Mouse (Mus musculus): ENCODE data around the gene Polr2b. TPM values are rescaled to one million over a fixed set of nuclear protein-coding genes. Genes with fewer than 3 reads are reported as not detected.
A peak's percentile ranks its signal among the peaks of the same experiment; 100 is the strongest.

The Polr2b gene
- total and polyA plus RNA-seq, 2 experiments from 2014 or later: 21.8 to 26.4 TPM

- Histone ChIP-seq H3K9ac (replicated peaks; ENCODE audit: low read depth, low read length) (no peak overlapping the region), H3K9me3 (replicated peaks; ENCODE audit: control insufficient read depth, low read length) (no peaks in the 10 kb centered on the region), H3K27me3 (ENCODE audit: control insufficient read depth, insufficient read depth, low read length) (no peaks in the 10 kb centered on the region), H3K36me3 (replicated peaks; ENCODE audit: control insufficient read depth, insufficient read depth, low read length) (peaks cover 50% of the 10 kb centered on the region), H3K4me2 (ENCODE audit: low read depth, low read length) (no peak overlapping the region), H3K4me3 (ENCODE audit: low read depth, low read length) (no peak overlapping the region), H3K4me1 (ENCODE audit: control insufficient read depth, insufficient read depth) (no peaks in the 10 kb centered on the region), H3K27ac (ENCODE audit: low read depth) (no peak overlapping the region)
- 63% methylated on average over 6 of the region's 6 CpGs for WGBS
- TF ChIP-seq CTCF (IDR thresholded peaks at IDR 0.05; ENCODE audit: low read depth) (no peak), EP300 (IDR thresholded peaks at IDR 0.05; ENCODE audit: low read depth) (no peak)
- DNase-seq (ENCODE audit: low spot score) (no peak), ATAC-seq (ENCODE audit: insufficient read depth, low read depth) (no peak)
Measured at GRCm38 (mm10) chr5:77301296-77301903, 8.5 kb upstream of the Polr2b start.

GRCm38 (mm10) chr5:77307821-77308553, 2.0 kb upstream of the Polr2b start:
- H3K9me3 ChIP-seq (replicated peaks; ENCODE audit: control insufficient read depth, low read length): no peaks in the 10 kb centered on the region
- no peak overlapping the region for H3K9ac ChIP-seq (replicated peaks; ENCODE audit: low read depth, low read length)
- no peak overlapping the region for H3K27ac ChIP-seq (ENCODE audit: low read depth)
- DNase-seq (ENCODE audit: low spot score) (no peak), ATAC-seq (ENCODE audit: insufficient read depth, low read depth) (no peak)
- H3K4me1 ChIP-seq (ENCODE audit: control insufficient read depth, insufficient read depth): peaks cover 21% of the 10 kb centered on the region
- H3K36me3 ChIP-seq (replicated peaks; ENCODE audit: control insufficient read depth, insufficient read depth, low read length): peaks cover 33% of the 10 kb centered on the region
- no peaks in the 10 kb centered on the region for H3K27me3 ChIP-seq (ENCODE audit: control insufficient read depth, insufficient read depth, low read length)
- H3K4me3 ChIP-seq (ENCODE audit: low read depth, low read length): peak overlapping the region; percentile 81
- no peak for TF ChIP-seq EP300 (IDR thresholded peaks at IDR 0.05; ENCODE audit: low read depth)
- TF ChIP-seq CTCF (IDR thresholded peaks at IDR 0.05; ENCODE audit: low read depth): no peak
- 74% methylated on average over 5 of the region's 5 CpGs for WGBS
- H3K4me2 ChIP-seq (ENCODE audit: low read depth, low read length): peak overlapping the region; percentile 99

DNA sequence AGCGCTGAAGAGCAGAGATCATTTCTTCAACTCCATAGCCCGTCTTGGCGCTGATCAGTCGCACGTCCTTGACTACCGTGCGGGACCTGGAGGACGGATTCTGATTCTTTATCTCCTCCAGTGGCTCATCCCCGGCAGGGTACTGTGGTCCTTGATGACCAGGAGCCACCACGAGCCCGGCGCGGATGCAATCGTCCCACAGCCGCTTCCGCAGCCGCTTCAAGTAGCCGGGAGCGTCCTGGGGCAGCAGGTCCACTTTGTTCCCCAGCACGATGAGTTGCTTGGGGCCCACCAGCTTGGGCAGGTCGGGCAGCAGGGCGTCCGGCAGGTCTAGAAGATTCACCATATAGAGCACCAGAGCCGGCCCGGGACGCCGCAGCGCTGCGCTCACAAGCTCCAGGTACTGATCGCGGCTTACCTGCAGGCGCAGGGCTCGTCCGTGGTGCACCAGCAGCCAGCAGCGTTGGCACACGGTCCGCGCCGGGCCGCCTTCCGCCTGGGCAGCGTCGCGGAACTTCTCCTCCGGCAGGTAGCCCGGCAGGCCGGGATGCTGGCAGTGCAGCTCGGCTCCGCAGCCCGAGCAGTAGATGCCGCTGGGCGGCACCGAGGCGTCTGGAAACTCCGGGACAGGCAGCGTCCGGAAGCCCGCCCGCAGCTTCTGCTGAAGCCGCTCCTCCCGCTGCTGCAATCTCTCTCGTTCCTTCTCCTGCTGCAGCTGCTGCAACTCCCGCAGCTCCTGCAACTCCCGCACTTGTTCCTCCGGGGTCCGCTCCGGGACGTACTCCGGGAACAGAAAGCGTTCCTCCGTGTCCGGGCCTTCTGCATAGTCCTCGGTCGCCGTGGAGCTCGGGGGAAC, 668 bp upstream of the Polr2b start:
- H3K4me1 ChIP-seq (ENCODE audit: control insufficient read depth, insufficient read depth): peaks cover 21% of the 10 kb centered on the region
- no peaks in the 10 kb centered on the region for H3K9me3 ChIP-seq (replicated peaks; ENCODE audit: control insufficient read depth, low read length)
- no peak overlapping the region for H3K27ac ChIP-seq (ENCODE audit: low read depth)
- H3K27me3 ChIP-seq (ENCODE audit: control insufficient read depth, insufficient read depth, low read length): no peaks in the 10 kb centered on the region
- TF ChIP-seq CTCF (IDR thresholded peaks at IDR 0.05; ENCODE audit: low read depth): no peak
- no peak for TF ChIP-seq EP300 (IDR thresholded peaks at IDR 0.05; ENCODE audit: low read depth)
- peak overlapping the region; percentile 99 for H3K4me2 ChIP-seq (ENCODE audit: low read depth, low read length)
- ATAC-seq (ENCODE audit: insufficient read depth, low read depth): peak; percentile 3; the same call in 1 of the 2 replicates
- peaks cover 41% of the 10 kb centered on the region for H3K36me3 ChIP-seq (replicated peaks; ENCODE audit: control insufficient read depth, insufficient read depth, low read length)
- peak overlapping the region; percentile 55 for H3K9ac ChIP-seq (replicated peaks; ENCODE audit: low read depth, low read length)
- under 1% methylated on average over 75 of the region's 76 CpGs for WGBS
- H3K4me3 ChIP-seq (ENCODE audit: low read depth, low read length): peak overlapping the region; percentile 81
- DNase-seq (ENCODE audit: low spot score): no peak

GRCm38 (mm10) chr5:77314206-77314605, 4.3 kb downstream of the Polr2b start:
- no peak for DNase-seq (ENCODE audit: low spot score)
- no peak for ATAC-seq (ENCODE audit: insufficient read depth, low read depth)
- peaks cover 52% of the 10 kb centered on the region for H3K36me3 ChIP-seq (replicated peaks; ENCODE audit: control insufficient read depth, insufficient read depth, low read length)
- H3K27ac ChIP-seq (ENCODE audit: low read depth): no peak overlapping the region
- TF ChIP-seq EP300 (IDR thresholded peaks at IDR 0.05; ENCODE audit: low read depth): no peak
- TF ChIP-seq CTCF (IDR thresholded peaks at IDR 0.05; ENCODE audit: low read depth): no peak
- no peaks in the 10 kb centered on the region for H3K27me3 ChIP-seq (ENCODE audit: control insufficient read depth, insufficient read depth, low read length)
- H3K4me2 ChIP-seq (ENCODE audit: low read depth, low read length): no peak overlapping the region
- H3K9ac ChIP-seq (replicated peaks; ENCODE audit: low read depth, low read length): no peak overlapping the region
- peaks cover 7% of the 10 kb centered on the region for H3K4me1 ChIP-seq (ENCODE audit: control insufficient read depth, insufficient read depth)
- WGBS: 92% methylated on average over 4 of the region's 4 CpGs
- H3K9me3 ChIP-seq (replicated peaks; ENCODE audit: control insufficient read depth, low read length): no peaks in the 10 kb centered on the region
- H3K4me3 ChIP-seq (ENCODE audit: low read depth, low read length): no peak overlapping the region

DNA sequence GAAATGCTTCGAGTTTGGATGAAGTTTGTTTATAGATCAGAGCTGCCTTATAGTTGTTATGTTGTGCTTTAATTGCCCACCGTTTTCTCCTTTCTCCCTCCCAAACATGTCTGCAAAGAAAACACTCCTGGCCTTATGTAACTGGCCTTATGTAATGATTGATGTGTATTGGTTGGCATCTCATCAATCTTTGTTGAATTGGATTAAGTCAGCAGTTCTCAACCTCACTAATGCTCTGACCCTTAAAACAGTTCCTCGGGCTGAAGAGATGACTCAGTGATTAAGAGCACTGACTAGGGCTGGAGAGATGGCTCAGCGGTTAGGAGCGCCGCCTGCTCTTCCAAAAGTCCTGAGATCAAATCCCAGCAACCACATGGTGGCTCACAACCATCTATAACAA, 5.0 kb downstream of the Polr2b start:
- peaks cover 58% of the 10 kb centered on the region for H3K36me3 ChIP-seq (replicated peaks; ENCODE audit: control insufficient read depth, insufficient read depth, low read length)
- no peak for ATAC-seq (ENCODE audit: insufficient read depth, low read depth)
- no peaks in the 10 kb centered on the region for H3K9me3 ChIP-seq (replicated peaks; ENCODE audit: control insufficient read depth, low read length)
- WGBS: 85% methylated on average over 6 of the region's 6 CpGs
- H3K27me3 ChIP-seq (ENCODE audit: control insufficient read depth, insufficient read depth, low read length): no peaks in the 10 kb centered on the region
- TF ChIP-seq EP300 (IDR thresholded peaks at IDR 0.05; ENCODE audit: low read depth) (no peak), CTCF (IDR thresholded peaks at IDR 0.05; ENCODE audit: low read depth) (no peak)
- no peak overlapping the region for H3K4me2 ChIP-seq (ENCODE audit: low read depth, low read length)
- H3K4me1 ChIP-seq (ENCODE audit: control insufficient read depth, insufficient read depth): 0 out of 2 replicates have a peak, but pooled peaks cover 6% of the 10 kb centered on the region
- no peak overlapping the region for H3K9ac ChIP-seq (replicated peaks; ENCODE audit: low read depth, low read length)
- no peak overlapping the region for H3K27ac ChIP-seq (ENCODE audit: low read depth)
- DNase-seq (ENCODE audit: low spot score): no peak
- H3K4me3 ChIP-seq (ENCODE audit: low read depth, low read length): no peak overlapping the region

All from heart, postnatal 0 days (tissue).